Mouse (Mus musculus): ENCODE results near the gene Amdhd1.
"Not testable (repeated sequence)": the region's sequence is repeated elsewhere in the genome, so short reads cannot be mapped to it uniquely, and the experiment has no call there.

Amdhd1 gene

DNA sequence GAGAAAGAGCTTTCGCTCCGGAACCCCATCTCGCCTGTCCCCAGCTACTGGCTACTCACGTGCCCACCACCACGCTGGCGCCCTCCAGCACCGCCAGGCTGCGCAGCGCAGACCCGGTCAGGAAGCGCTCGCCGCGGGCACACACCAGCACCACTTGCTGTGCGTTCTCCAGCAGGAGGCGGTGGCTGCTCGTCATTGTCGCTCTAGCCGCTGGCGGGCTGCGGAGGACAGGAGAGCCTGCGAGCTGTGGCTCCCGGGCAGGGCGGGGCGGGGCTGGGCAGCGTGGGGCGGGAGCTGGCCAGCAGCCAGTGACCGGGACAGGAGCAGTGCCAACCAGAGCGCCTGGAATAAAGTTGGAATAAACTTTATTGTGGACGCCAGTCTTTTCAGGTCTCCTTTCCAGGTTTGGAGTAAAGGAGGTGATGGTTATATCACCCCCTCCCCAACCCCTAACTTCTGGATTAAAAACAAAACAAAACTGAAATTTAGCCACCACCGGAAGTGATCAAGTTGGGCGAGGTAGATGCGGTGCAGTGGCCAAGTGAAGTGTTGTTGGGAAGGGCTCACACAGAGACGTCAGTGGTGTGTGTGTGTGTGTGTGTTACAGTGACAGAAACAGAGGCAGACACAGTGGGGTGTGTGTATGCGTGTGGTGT is at the start of gene Amdhd1:
Amdhd1 (minus strand) TSS at position 259 of the 656 bp plus-strand sequence.
- DNase-seq: peak; percentile 75 to 82

DNA sequence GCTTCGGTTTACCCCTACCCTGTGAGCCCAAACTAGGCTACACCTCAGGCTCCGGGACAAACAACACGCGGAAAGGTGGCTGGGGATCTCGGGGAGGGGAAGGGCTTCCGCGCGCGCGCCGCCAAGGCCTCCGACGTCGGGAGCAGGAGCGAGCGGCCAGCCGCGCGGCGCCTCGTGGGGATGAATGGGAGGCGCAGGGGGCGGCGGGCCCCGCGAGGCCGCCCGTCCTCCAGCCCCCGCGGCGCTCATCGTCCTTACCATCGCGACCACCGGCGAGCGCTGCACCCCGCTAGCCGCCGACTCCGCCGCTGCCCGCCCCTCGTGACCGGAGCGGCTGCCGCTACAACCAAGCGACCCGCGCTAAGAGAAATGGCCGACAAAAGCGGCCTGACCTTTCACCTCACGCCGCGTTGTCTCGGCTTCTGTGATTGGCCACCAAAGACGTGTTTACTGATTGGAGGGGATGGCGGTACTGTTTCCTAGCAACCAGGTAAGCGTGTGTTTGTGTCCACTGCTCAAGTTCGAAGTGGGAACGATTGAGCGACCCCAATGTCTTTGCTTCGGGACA is 49.5 kb upstream of the Amdhd1 start, which contains the start of gene Snrpf:
Snrpf (minus strand) TSS at position 426 of the 568 bp plus-strand sequence.
- peak; percentile 75 to 88 for DNase-seq

DNA sequence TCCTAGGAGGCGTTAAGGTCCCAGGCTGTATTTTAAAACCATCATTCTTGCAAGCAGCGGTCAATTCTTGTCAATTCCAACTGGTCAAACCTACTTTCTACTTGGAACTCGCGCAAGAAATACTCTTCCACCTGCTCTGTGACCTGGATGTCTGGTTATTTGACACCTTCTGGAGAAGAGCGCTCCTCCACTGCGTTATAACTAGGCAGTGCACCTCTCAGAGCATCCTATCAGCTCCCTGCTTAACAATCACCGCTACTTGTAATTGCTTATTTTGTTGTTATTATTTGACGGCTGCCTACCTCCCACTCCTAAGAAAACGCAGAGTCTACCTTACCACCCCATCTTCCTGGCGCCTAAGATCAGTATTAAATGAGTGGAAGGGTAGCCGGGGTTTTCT is 49.0 kb upstream of the Amdhd1 start:
- DNase-seq: no peak

DNA sequence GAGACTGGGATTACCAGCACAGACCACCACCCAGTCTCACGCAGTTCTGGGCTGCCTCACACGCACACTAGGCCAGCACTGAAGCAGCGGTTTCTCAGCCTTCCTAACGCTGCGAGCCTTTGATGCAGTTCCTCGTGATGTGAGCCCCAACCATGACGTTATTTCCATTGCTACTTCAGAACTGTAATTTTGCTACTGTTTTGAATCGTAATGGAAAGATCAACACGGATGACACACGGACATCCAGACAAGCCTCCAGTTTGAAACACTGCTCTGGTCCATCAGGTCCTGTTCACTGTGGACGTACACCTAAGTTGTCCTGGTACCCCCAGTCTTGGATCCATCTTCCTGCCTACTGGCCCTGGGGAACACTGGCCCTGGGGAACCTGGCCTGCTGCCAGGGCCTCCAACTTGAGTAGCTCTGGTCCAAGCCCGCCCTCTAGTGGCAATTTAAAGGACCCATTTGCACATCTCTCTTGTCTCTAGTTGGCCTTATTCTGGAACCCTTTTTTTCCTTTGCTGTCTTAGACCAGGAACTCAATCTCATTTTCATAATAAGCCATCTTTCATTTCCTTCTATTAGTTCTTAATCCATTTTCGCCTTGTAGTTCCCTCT is 37.5 kb upstream of the Amdhd1 start:
- DNase-seq: peak; percentile 17 to 41

GRCm38 (mm10) chr10:93575960-93576359 is 36.1 kb upstream of the Amdhd1 start:
- no peak for DNase-seq

DNA sequence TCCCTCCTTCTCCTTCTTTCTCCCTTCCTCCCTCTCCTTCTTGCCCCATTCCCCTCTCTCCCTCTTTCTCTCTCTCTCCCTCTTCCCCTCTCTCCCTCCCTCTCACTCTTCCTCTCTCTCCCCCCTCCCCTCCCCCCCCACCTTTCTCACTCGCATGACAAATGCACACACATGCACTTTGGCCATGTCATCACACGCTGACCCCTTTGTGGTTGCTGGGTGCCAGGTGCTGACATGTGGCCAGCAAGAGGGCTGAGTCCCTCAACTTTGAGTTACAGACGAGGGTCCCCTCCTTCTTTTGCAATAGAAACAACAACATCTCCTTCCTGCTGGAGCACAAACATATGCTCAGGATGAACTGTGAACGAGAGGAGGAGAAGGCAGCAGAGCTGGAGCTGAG is 35.1 kb upstream of the Amdhd1 start:
- no peak for DNase-seq

GRCm38 (mm10) chr10:93572209-93572608 is 32.4 kb upstream of the Amdhd1 start:
- DNase-seq: no peak

DNA sequence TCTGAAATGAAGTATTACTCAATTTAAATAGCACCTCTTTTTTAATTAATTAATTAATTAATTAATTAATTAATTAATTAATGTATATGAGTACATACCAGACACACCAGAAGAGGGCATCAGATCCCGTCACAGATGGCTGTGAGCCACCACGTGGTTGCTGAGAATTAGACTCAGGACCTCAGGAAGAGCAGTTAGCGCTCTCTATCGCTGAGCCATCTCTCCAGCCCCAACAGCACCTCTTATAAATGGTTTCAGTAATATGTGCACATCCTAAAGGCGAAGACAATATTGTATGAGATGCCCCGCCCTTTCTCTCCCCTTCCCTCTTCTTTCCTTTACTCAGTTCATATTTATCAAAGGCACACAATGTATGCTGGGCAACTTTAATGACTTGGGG is 28.8 kb upstream of the Amdhd1 start:
- no peak for DNase-seq

GRCm38 (mm10) chr10:93567841-93568566 is 28.2 kb upstream of the Amdhd1 start:
- DNase-seq: no peak

DNA sequence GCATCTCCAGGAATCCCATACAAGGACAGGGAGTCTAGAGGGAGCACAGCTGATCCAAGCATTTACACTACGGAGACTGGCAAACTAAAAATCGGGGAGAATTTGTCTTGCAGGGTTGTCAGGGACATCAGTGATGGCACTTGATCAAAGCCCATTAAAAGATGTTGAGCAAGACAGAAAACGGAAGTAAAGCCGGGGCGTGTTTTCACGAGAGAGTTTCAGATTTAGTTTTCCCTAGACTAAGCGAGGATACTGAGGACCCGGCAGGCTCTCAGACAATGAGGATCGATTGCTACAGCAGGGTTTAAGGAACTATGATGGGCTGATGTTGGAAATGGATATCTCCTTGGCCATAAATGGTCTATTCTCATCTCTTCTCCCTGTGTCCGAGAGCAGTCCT is 27.2 kb upstream of the Amdhd1 start:
- no peak for DNase-seq

DNA sequence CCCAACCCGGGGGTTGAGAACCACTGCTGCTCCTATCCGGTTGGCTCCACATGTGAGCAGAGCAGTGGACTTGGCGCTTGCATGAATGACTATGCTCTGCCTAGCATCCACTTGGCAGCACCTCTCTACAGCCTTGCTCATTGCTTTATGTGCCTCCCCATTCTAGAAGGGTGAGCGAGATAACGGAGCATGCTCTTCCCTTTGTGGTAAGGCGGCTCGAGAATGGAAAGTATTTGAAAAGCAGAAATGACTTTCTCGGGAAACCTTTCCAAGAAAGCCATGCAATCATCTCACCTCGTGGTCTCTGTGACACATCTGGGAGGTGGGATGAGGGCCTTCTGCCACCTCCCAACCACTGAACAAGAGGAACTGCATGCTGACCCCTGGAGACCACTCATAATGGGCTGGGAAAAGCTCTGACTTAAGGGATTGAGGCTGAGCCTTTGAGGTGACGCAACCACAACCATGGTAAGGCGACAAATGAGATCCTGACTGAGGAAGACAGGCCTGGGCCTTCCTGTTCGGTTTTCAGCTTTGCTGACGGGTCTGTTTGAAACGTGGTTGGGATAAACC is 24.8 kb upstream of the Amdhd1 start:
- no peak for DNase-seq

DNA sequence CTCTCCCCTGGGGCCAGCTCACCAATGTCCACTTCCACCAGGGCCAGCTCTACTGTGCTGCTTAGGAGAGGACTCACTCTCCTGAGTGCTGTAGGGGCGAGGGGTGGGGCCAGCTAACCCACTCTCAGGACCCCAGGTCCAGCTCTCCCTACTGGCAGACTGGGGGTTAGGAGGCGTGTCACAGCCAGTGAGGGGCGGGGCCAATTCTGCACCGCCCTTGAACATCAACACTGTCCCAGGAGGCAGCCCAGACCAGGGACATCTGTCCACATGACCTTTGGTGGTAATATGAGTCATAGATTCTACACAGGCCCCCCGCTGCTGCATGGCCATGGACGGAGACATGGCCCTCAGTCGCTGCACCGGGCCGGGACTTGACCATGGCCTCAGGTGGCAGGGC is 20.0 kb upstream of the Amdhd1 start:
- no peak for DNase-seq

- DNase-seq: not testable (repeated sequence)
Measured at GRCm38 (mm10) chr10:93557971-93558370, 18.1 kb upstream of the Amdhd1 start.

GRCm38 (mm10) chr10:93552596-93552995 is 12.8 kb upstream of the Amdhd1 start:
- no peak for DNase-seq

DNA sequence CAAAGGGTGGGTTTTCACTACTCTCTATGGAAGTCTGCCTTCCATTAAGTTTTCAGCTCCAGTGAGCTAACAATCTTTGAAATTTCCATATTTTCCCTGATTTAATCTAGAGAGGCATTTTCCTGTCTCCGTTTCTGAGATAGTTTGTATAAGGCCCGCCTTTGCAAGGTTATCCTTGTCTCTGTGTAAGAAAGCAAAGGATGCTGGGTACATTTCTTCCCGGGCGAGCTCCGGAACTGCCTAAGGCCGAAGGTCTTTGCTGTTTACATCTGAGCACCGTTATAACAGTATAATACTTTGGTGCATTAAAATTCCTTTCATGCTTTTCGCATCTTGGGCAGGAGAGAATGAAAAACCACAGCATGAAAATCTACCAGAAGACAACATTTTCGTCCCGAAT is 10.0 kb upstream of the Amdhd1 start:
- no peak for DNase-seq

DNA sequence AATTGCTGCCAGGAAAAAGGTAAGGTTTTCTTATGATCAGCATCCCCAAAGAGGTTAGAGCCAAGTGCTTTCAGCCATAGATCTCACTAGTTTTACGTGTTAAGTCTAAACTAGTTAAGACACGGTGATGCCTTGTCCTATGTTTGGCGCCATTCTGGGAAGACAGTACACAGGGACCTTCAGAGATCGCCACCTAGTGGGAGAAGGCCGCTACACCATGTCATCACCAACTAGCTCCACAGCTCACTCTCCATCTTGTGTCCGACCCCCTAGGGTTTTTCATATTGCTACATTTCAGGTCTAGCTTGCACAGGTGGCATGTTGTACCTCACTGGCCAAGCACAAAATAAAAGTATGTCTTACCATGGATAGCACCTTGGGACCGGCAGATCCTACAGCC is 9.2 kb upstream of the Amdhd1 start:
- peak; percentile 37 to 49 for DNase-seq

DNA sequence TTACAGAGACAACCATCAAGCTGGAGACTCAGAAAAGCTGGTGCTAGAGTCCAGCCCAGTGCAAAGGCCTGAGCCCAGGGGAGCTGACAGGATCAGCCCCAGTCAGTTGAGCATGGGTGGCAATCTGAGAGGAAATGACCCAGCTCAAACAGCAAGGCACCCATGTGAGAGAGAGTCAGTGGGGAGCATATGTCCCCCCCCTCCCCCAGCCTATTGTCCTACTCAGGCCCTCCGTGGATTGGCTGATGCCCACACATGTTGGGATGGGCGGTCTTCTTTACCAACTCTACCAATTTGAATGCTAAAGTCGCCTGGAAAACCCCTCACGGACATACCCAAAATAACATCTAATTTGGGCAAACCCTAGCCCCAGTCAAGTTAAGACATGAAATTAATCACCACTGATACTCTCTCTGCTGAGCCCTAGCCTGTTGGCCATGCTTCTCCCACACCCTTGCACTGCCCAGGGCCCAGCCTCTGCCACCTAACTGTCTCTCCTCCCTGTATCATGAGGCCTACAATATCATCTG is 8.0 kb upstream of the Amdhd1 start:
- DNase-seq: no peak

DNA sequence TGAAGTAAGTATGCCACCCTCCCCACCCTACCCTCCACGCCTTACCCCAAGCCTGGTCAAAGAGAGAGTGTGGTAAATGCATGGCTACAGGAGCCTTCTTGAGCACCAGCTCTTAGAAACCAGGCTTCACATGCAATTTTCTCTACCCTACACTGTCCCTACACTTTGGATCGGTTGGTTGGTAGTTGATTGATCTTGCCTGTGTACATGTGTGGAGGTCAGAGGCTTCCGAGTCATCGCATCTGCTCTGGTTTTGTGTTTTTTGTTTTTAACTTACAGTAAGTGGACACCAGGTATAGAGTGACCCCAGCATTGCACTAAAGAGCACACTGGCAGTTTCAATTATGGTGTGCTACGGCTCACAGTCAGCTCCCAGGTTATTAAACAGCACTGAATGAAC is 4.3 kb upstream of the Amdhd1 start:
- no peak for DNase-seq

- no peak for DNase-seq
Measured at GRCm38 (mm10) chr10:93543176-93543575, 3.3 kb upstream of the Amdhd1 start.

- no peak for DNase-seq
Measured at GRCm38 (mm10) chr10:93542356-93542755, 2.5 kb upstream of the Amdhd1 start.

GRCm38 (mm10) chr10:93541585-93541984 is 1.8 kb upstream of the Amdhd1 start:
- no peak for DNase-seq

- DNase-seq: peak in 1 of 2 experiments; percentile 16
Measured at GRCm38 (mm10) chr10:93540431-93541210, 788 bp upstream of the Amdhd1 start, which contains the start of gene Ccdc38. Ccdc38 (plus strand) TSS chr10:93540632.
